Mouse (Mus musculus) T-helper 2 cell (primary cell): ENCODE data around the gene Lhfpl2.

Experiments used
- in situ Hi-C: fragments of 300-600 bp; cut with MboI, MseI; formaldehyde crosslinking; loops from one replicate; pipeline ENCODE4 v1.15.1; 2025; ENCODE audit warnings: high pct_unique_total_duplicates

Lhfpl2 gene

GRCm38 (mm10) chr13:94211236-94212119, 153.9 kb downstream of the Lhfpl2 start:
- in situ Hi-C loops: no loop called here

- in situ Hi-C loops: no loop called here
Measured at GRCm38 (mm10) chr13:94212179-94212578, 154.6 kb downstream of the Lhfpl2 start.

- in situ Hi-C loops: no loop called here
Measured at GRCm38 (mm10) chr13:94212716-94213115, 155.1 kb downstream of the Lhfpl2 start.

- in situ Hi-C loops: no loop called here
Measured at GRCm38 (mm10) chr13:94223609-94224008, 166.0 kb downstream of the Lhfpl2 start.

- in situ Hi-C loops: no loop called here
Measured at GRCm38 (mm10) chr13:94224717-94225705, 167.4 kb downstream of the Lhfpl2 start.

GRCm38 (mm10) chr13:94231871-94232270, 174.3 kb downstream of the Lhfpl2 start:
- in situ Hi-C loops: no loop called here

GRCm38 (mm10) chr13:94239488-94239887, 181.9 kb downstream of the Lhfpl2 start:
- in situ Hi-C loops: no loop called here

- in situ Hi-C loops: no loop called here
Measured at GRCm38 (mm10) chr13:94240111-94240510, 182.5 kb downstream of the Lhfpl2 start.

- in situ Hi-C loops: no loop called here
Measured at GRCm38 (mm10) chr13:94240873-94241272, 183.3 kb downstream of the Lhfpl2 start.

GRCm38 (mm10) chr13:94241892-94242524, 184.4 kb downstream of the Lhfpl2 start:
- in situ Hi-C loops: no loop called here

- in situ Hi-C loops: no loop called here
Measured at GRCm38 (mm10) chr13:94242897-94243296, 185.3 kb downstream of the Lhfpl2 start.
